Mouse (Mus musculus) stomach, embryonic 15.5 days (tissue): Measurements from ENCODE around the gene Sparcl1. TPM values are rescaled to one million over a fixed set of nuclear protein-coding genes. Genes with fewer than 3 reads are reported as not detected.

Experiments used
- ATAC-seq: fragments of 200-750 bp; cut with Nextera tagmentation; 2 replicates; pipeline ENCODE4 v1.8.0; 2017; ENCODE audit warnings: low read depth, moderate number of reproducible peaks, moderate TSS enrichment; ENCODE audit not compliant: insufficient read depth, low FRiP score
- H3K27ac ChIP-seq: fragments of 300-500 bp; sonication (generic); 2 replicates; pipeline ENCODE4 v1.5.1; 2015; ENCODE audit warnings: mild to moderate bottlenecking, inconsistent platforms
- H3K27me3 ChIP-seq: fragments of 300-500 bp; sonication (generic); replicated peaks from 2 replicates; pipeline ENCODE4 v1.6.1; 2015; ENCODE audit warnings: inconsistent platforms
- H3K36me3 ChIP-seq: fragments of 300-500 bp; sonication (generic); 2 replicates; pipeline ENCODE4 v1.6.1; 2015; ENCODE audit warnings: inconsistent platforms
- H3K4me1 ChIP-seq: fragments of 300-500 bp; sonication (generic); 2 replicates; pipeline ENCODE4 v1.6.1; 2015; ENCODE audit warnings: inconsistent platforms
- H3K4me2 ChIP-seq: fragments of 300-500 bp; sonication (generic); 2 replicates; pipeline ENCODE4 v1.6.1; 2015; ENCODE audit warnings: mild to moderate bottlenecking, inconsistent platforms
- H3K4me3 ChIP-seq: fragments of 300-500 bp; sonication (generic); replicated peaks from 2 replicates; pipeline ENCODE4 v1.5.1; 2015; ENCODE audit warnings: inconsistent platforms
- H3K9ac ChIP-seq: fragments of 300-500 bp; sonication (generic); 2 replicates; pipeline ENCODE4 v1.6.1; 2015; ENCODE audit warnings: inconsistent platforms
- H3K9me3 ChIP-seq: fragments of 300-500 bp; sonication (generic); 2 replicates; pipeline ENCODE4 v1.6.1; 2016; ENCODE audit warnings: inconsistent platforms
- WGBS: fragments of 180-500 bp; shearing (Covaris S2); methylation state at CpG from one replicate; pipeline ENCODE4 v1.1.7; 2015; 5-methylcytosine and 5-hydroxymethylcytosine counted together
- polyA plus RNA-seq: library from polyadenylated mRNA; unstranded; fragments of >200 nt; fragmentation: Nextera tagmentation; extraction: Ambion mirVana; gene quantifications from 2 replicates; pipeline ENCODE4 v1.2.1, GENCODE M21; 2015

Gene Sparcl1
- 274 and 291 TPM in 2 replicates for polyA plus RNA-seq

GRCm38 (mm10) chr5:104113491-104114172 is at the start of gene Sparcl1:
Gene Sparcl1, minus strand, starts transcription at chr5:104113733.
- 16% methylated on average over 15 of the region's 15 CpGs for WGBS
- peak; percentile 71; the same call in 1 of the 2 replicates for ATAC-seq
- Histone ChIP-seq H3K9ac (peak within 1 kb of the TSS; percentile 50), H3K36me3 (no peaks in the 10 kb centered on the region), H3K4me3 (peak within 1 kb of the TSS; percentile 46), H3K9me3 (no peaks in the 10 kb centered on the region), H3K27me3 (no peaks in the 10 kb centered on the region), H3K4me2 (peak within 1 kb of the TSS; percentile 48), H3K27ac (peak within 1 kb of the TSS; percentile 94), H3K4me1 (peaks cover 16% of the 10 kb centered on the region)

GRCm38 (mm10) chr5:104161390-104161789 is 47.9 kb upstream of the Sparcl1 start:
- H3K4me3 ChIP-seq: no peak overlapping the region

GRCm38 (mm10) chr5:104160581-104160980 is 47.0 kb upstream of the Sparcl1 start:
- H3K27me3 ChIP-seq: no peaks in the 10 kb centered on the region
- no peak overlapping the region for H3K4me3 ChIP-seq
- no peak overlapping the region for H3K4me2 ChIP-seq
- no peak for ATAC-seq
- no peak overlapping the region for H3K27ac ChIP-seq
- no peaks in the 10 kb centered on the region for H3K4me1 ChIP-seq
- no peaks in the 10 kb centered on the region for H3K36me3 ChIP-seq
- no peaks in the 10 kb centered on the region for H3K9me3 ChIP-seq
- WGBS: 87% methylated on average over 3 of the region's 3 CpGs
- H3K9ac ChIP-seq: no peak overlapping the region

More at GRCm38 (mm10) chr5:104161390-104161789, 47.9 kb upstream of the Sparcl1 start:
- no peaks in the 10 kb centered on the region for H3K4me1 ChIP-seq
- 57% methylated on average over 1 of the region's 1 CpGs for WGBS
- no peaks in the 10 kb centered on the region for H3K36me3 ChIP-seq
- H3K9ac ChIP-seq: no peak overlapping the region
- H3K27me3 ChIP-seq: no peaks in the 10 kb centered on the region
- H3K27ac ChIP-seq: no peak overlapping the region
- H3K9me3 ChIP-seq: no peaks in the 10 kb centered on the region
- H3K4me2 ChIP-seq: no peak overlapping the region
- ATAC-seq: no peak

- 74% methylated on average over 7 of the region's 7 CpGs for WGBS
- no peak overlapping the region for H3K4me2 ChIP-seq
- H3K4me1 ChIP-seq: no peaks in the 10 kb centered on the region
- H3K9ac ChIP-seq: no peak overlapping the region
- H3K27ac ChIP-seq: no peak overlapping the region
- H3K36me3 ChIP-seq: no peaks in the 10 kb centered on the region
- H3K27me3 ChIP-seq: no peaks in the 10 kb centered on the region
- H3K9me3 ChIP-seq: no peaks in the 10 kb centered on the region
- ATAC-seq: no peak
- no peak overlapping the region for H3K4me3 ChIP-seq
Measured at GRCm38 (mm10) chr5:104158332-104159052, 45.0 kb upstream of the Sparcl1 start.

- Histone ChIP-seq H3K36me3 (no peaks in the 10 kb centered on the region), H3K4me3 (no peak overlapping the region), H3K4me1 (no peaks in the 10 kb centered on the region), H3K27me3 (no peaks in the 10 kb centered on the region), H3K4me2 (no peak overlapping the region), H3K9me3 (no peaks in the 10 kb centered on the region), H3K27ac (no peak overlapping the region), H3K9ac (no peak overlapping the region)
- ATAC-seq: no peak
- 88% methylated on average over 7 of the region's 7 CpGs for WGBS
Measured at GRCm38 (mm10) chr5:104157701-104158100, 44.2 kb upstream of the Sparcl1 start.

GRCm38 (mm10) chr5:104150196-104150595 is 36.7 kb upstream of the Sparcl1 start:
- no peaks in the 10 kb centered on the region for H3K4me1 ChIP-seq
- no peak overlapping the region for H3K4me2 ChIP-seq
- 84% methylated on average over 6 of the region's 6 CpGs for WGBS
- no peak for ATAC-seq
- H3K9ac ChIP-seq: no peak overlapping the region
- no peaks in the 10 kb centered on the region for H3K27me3 ChIP-seq
- no peak overlapping the region for H3K4me3 ChIP-seq
- no peaks in the 10 kb centered on the region for H3K9me3 ChIP-seq
- no peak overlapping the region for H3K27ac ChIP-seq
- H3K36me3 ChIP-seq: no peaks in the 10 kb centered on the region

GRCm38 (mm10) chr5:104149349-104149748 is 35.8 kb upstream of the Sparcl1 start:
- H3K9ac ChIP-seq: no peak overlapping the region
- ATAC-seq: no peak
- H3K4me1 ChIP-seq: no peaks in the 10 kb centered on the region
- H3K4me3 ChIP-seq: no peak overlapping the region
- no peaks in the 10 kb centered on the region for H3K9me3 ChIP-seq
- no peak overlapping the region for H3K4me2 ChIP-seq
- no peak overlapping the region for H3K27ac ChIP-seq
- H3K27me3 ChIP-seq: no peaks in the 10 kb centered on the region
- WGBS: 50% methylated on average over 7 of the region's 7 CpGs
- no peaks in the 10 kb centered on the region for H3K36me3 ChIP-seq

- Histone ChIP-seq H3K4me2 (no peak overlapping the region), H3K9me3 (no peaks in the 10 kb centered on the region), H3K27me3 (no peaks in the 10 kb centered on the region), H3K4me3 (no peak overlapping the region), H3K36me3 (no peaks in the 10 kb centered on the region), H3K27ac (no peak overlapping the region), H3K9ac (no peak overlapping the region), H3K4me1 (no peaks in the 10 kb centered on the region)
- no peak for ATAC-seq
- 81% methylated on average over 4 of the region's 4 CpGs for WGBS
Measured at GRCm38 (mm10) chr5:104144057-104144456, 30.5 kb upstream of the Sparcl1 start.

GRCm38 (mm10) chr5:104141067-104141466 is 27.5 kb upstream of the Sparcl1 start:
- Histone ChIP-seq H3K9me3 (no peaks in the 10 kb centered on the region), H3K27ac (no peak overlapping the region), H3K4me3 (no peak overlapping the region), H3K36me3 (no peaks in the 10 kb centered on the region), H3K4me2 (no peak overlapping the region), H3K27me3 (no peaks in the 10 kb centered on the region), H3K9ac (no peak overlapping the region), H3K4me1 (peaks cover 4% of the 10 kb centered on the region)
- WGBS: 81% methylated on average over 2 of the region's 2 CpGs
- no peak for ATAC-seq

- Histone ChIP-seq H3K27me3 (no peaks in the 10 kb centered on the region), H3K4me2 (no peak overlapping the region), H3K9ac (no peak overlapping the region), H3K4me1 (peaks cover 4% of the 10 kb centered on the region), H3K27ac (no peak overlapping the region), H3K4me3 (no peak overlapping the region), H3K36me3 (no peaks in the 10 kb centered on the region), H3K9me3 (no peaks in the 10 kb centered on the region)
- ATAC-seq: no peak; the same call in 1 of the 2 replicates
- 49% methylated on average over 10 of the region's 10 CpGs for WGBS
Measured at GRCm38 (mm10) chr5:104137920-104138541, 24.5 kb upstream of the Sparcl1 start.

GRCm38 (mm10) chr5:104133752-104134151 is 20.2 kb upstream of the Sparcl1 start:
- H3K4me2 ChIP-seq: no peak overlapping the region
- no peaks in the 10 kb centered on the region for H3K9me3 ChIP-seq
- WGBS: 59% methylated on average over 4 of the region's 4 CpGs
- H3K27me3 ChIP-seq: no peaks in the 10 kb centered on the region
- H3K4me3 ChIP-seq: no peak overlapping the region
- peaks cover 4% of the 10 kb centered on the region for H3K4me1 ChIP-seq
- no peak for ATAC-seq
- H3K9ac ChIP-seq: no peak overlapping the region
- H3K36me3 ChIP-seq: no peaks in the 10 kb centered on the region
- H3K27ac ChIP-seq: no peak overlapping the region

GRCm38 (mm10) chr5:104131544-104131943 is 18.0 kb upstream of the Sparcl1 start:
- Histone ChIP-seq H3K9ac (no peak overlapping the region), H3K4me2 (no peak overlapping the region), H3K4me1 (no peaks in the 10 kb centered on the region), H3K27me3 (no peaks in the 10 kb centered on the region), H3K9me3 (no peaks in the 10 kb centered on the region), H3K27ac (no peak overlapping the region), H3K4me3 (no peak overlapping the region), H3K36me3 (no peaks in the 10 kb centered on the region)
- ATAC-seq: peak; percentile 48; the same call in 1 of the 2 replicates
- 51% methylated on average over 4 of the region's 4 CpGs for WGBS
